Mouse (Mus musculus) adrenal gland, postnatal 36 days (tissue): ENCODE results near the gene Ctnna3. TPM values are rescaled to one million over a fixed set of nuclear protein-coding genes. Genes with fewer than 3 reads are reported as not detected.

Source experiments
- DNase-seq, 2 experiments: peaks; one replicate each; pipeline ENCODE4 v3.0.0; 2021; ENCODE audit warnings: mixed read lengths in 1 of 2
- total RNA-seq, 2 experiments: library from RNA; stranded (reverse); gene quantifications; 2 replicates each; pipeline ENCODE4 v1.2.3; 2021

The Ctnna3 gene
- total RNA-seq, 2 experiments from 2014 or later, result 0.63 to 1.1 TPM

DNA sequence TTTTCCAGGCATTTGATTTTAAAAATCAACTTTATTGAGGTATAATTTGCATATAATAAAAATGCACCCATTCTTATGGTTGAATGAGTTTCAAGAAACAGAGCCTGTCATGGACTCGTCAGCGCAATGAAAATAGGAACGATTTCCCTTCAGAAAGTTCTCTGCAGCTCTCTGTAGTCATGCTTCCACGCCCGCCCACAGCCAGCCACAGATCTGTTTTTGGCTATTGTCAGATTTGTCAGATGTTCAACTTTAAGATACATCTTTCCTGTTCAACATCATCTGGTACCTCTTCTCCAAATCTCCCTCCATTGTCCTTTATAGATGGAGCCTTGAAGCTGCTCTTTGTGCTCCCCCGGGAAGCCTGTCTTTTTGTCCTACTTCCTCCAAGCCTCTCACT lies 280.3 kb downstream of the Ctnna3 start:
- DNase-seq, result no peak

DNA sequence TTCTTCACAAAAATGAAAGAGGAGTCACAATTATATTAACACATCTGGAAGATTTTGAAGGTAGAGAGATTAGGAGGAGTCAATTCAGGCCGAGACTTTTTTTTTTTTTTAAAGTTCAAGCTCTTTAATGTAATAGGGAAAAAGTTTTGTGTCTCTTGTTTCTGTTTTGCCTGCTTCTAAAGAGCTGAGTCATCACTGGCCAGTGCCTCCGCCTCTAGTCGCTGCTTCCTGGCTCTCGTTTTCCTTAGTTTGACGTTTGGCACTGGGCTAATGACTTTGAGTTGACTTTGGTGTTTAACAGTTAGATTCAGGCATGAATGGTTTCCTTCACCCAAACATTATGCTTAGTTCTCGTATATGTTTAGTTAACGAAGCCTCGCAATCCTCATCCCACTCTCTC lies 282.6 kb downstream of the Ctnna3 start:
- DNase-seq, result no peak

DNA sequence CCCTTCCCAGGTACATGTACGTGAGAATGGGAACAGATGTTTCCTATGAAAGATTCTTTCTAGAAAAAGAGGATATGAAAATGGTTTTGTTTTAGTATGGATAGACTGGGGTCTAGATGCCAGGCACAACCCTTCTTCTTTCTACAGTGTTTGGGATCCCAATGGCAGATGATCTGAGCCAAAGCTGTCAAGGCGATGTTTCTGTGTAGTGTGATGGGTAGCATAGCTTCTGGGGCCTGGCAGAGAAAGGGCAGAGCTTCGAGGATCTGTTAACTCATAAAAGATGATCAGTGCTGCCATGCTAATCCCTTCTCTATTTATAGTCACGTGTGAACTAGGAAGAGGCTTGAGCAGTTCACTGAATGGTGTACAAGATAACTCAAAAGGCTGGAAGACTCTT lies 284.3 kb downstream of the Ctnna3 start:
- no peak for DNase-seq

DNA sequence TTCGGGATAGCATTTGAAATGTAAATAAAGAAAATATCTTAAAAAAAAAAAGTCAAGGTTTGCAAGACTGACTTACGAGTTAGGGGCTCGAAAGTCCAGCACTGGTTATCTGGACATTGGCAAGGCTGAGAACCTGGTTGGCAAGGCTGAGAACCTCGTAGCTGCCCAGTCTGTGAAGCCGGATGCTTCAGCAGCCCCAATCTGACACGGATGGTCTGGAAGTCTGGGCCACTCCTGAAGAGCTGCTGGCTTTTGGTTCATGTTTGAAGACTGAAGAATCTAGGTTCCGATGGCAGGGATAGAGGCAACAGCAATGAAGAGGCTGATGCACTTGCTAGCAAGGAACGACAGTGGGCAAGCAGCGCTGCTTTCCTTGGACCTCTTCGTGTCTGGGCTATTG lies 339.0 kb downstream of the Ctnna3 start:
- DNase-seq, result no peak

DNA sequence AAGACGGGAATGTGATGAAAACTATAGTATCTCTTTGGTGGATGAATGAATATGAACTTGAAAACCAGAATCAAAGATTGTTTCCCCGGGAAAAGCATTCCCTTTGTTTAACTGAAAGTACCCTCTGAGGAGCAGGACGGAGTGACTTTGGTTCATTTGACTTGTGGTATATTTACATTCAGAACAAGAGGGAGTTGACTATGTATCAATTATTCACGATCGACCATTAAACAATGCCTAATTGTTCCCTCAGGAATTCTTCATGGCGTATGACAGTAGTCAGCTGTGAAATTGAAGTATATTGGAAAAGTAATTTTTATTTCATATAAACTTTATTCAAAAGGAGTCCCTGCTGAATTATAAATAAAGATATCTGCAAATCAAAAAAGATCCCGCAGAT lies 341.8 kb downstream of the Ctnna3 start:
- DNase-seq, result no peak

DNA sequence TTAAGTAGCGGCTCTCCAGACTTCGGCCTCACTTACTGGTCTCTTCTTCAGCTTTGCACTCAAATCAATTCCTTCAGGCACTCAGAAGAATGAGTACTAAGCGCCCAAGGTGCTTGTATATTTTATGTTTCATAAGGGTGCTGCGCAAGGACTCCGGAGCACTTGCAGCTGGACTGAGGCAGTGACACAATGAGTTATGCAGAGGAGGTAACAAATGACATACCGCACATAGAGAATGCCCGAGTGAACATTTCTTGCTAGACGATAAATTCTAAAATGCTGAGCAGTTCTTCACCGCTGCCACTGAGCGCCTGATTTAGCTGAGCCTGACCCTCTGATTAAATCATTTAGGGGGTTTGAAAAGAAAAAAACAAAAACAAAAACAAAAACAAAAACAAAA lies 342.2 kb downstream of the Ctnna3 start:
- no peak for DNase-seq

DNA sequence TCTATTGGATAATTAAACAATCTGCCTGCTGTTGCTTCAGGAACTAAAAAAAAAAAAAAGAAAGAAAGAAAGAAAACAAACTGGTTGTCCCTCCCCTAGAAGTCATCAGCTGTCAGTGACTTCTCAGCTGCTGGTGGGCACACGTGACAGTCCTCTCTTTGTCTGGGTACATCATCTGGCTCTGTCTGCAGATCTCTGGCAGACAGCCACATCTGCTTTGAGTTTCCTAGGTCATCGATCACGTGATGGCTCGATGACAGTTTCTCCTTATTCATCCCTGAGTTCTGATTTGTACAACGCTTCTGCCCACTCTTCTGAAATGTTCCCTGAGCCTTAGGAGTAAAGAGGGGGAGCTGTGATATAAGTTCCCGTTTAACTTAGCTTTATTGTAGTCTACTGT lies 352.1 kb downstream of the Ctnna3 start:
- peak; percentile 22 to 34 for DNase-seq

DNA sequence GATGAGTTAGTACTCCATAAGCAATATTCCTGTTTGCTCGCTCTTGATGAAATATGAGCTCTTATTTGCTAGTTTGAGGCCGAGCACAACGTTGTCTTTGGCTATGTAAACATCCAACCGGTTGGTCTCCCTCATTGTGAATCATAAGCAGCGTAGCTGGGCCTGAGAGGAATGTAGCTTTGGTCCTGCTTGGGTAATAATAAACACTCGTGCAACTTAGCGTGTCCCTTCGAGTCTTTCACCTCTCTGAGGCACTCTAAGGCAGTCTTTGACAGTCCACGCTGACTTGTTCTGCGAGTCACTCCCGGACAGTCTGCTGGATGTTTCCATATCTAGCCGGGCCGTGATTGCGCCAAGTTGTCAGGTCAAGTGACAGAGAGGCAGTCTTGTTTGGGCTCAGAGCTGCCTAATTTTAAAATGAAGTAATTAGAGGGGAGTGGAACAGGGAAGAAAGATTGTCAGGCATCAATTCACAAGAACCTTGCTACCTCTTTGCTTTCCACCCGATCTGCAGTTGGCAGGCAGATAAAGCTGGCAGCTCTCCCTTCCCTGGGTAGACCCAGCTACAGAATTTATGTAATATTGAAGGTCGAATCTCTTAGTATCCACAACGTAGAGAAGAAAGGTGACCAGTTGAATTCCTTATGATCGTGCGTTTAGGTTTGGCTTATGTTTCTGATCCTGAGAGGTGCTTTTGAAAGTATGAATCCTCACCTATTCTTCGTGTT lies 355.1 kb downstream of the Ctnna3 start:
- DNase-seq, result peak in 1 of 2 experiments; percentile 2

DNA sequence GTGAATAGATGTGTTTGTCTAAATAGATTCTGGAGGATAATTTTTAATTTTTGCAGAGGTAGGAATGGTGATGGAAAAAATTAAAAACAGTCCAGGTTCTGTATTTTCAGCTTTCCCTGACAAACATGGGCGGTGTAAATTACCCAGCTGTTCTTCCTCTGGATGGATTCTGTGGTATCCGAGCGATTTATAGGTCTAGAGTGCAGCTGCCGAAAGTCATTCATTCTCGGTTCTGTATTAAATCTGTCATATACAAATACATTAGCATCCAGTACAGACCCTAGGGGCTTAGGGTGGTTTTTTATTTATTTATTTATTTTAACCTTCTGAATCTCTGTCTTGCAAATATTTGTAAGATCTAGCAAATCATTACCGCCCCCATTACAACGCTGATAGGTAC lies 356.5 kb downstream of the Ctnna3 start:
- no peak for DNase-seq

DNA sequence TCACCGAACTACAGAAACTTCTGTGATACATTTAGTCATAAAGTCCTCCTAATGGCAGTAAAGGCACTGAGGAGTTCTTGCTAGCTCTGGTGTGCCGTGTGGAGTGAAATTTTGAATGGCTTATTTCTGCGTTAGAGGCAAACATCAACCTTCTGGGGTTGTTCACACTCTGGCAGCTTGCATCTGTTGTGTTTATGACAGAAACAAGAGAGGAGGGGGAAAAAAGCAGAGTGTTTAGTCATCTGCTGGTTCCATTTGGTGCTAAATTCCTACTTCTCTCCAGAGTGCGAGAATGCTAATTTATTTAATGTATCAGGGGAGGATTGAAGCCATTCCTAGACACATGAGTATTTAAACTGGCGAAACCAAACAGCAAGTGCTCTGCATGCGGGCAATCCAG lies 374.0 kb downstream of the Ctnna3 start:
- no peak for DNase-seq

DNA sequence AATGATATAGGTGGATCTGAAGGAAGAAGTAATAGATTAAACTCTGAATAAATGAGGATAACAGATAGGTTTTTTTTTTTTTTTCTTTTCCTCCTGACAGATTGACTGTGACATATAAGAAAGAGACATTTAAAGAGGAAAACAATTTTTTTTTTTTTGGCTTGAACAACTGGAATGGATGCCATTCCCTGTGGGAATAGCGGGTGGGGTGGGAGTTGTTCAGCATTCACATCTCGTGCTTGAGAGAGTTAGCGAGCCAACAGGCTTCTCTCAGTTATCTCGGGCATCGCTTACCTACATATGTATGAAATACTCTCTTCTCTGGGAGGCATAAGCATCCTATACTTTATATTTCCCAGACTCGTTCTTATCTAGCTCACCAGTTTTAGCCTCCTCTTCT lies 375.7 kb downstream of the Ctnna3 start:
- DNase-seq, result no peak

DNA sequence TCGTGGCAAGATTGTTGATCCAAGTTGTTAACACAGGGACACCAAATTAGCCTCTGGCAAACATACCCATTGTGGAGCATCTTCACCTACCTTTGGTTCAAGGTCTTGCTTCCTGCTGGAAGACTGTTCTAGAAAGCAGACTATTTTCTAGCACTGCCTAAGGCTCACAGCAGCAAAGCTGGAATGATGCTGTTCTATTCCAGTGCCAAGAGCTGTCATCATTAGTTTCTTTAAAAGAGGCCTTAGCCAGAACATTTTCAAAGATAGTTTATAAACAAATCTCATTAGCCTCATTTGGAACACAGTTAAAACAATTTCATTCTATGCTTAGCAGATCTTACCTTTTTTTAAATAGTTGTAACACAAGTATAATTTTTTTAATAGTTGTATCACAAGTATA lies 376.4 kb downstream of the Ctnna3 start:
- no peak for DNase-seq

DNA sequence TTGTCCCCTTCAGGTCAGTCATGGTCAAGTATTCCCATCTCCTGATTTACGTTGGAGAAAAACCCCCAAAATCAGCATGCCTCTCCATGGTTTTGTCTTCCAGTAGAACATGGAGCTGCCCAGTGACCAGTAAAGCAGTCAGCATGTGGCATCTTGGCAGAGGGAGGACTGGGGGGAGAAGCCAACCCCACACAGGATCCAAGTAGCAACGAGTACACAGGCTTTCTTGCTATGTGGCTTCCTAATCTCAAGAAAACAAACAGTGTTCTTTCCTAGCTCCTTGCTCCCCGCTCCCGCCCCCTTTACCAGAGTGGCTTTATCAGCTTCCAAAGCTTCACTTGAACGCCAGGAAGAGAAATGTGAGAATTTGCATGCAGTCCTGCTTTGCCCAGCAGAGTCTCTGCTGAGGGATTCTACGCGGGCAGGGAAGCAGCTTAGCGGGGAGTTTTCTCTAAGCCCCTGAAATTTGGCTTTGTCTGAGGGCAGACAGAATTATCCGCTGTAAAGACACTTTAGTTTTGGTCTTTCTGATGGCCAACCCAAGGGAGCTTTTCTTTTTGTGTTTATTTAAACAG lies 380.2 kb downstream of the Ctnna3 start:
- no peak for DNase-seq

DNA sequence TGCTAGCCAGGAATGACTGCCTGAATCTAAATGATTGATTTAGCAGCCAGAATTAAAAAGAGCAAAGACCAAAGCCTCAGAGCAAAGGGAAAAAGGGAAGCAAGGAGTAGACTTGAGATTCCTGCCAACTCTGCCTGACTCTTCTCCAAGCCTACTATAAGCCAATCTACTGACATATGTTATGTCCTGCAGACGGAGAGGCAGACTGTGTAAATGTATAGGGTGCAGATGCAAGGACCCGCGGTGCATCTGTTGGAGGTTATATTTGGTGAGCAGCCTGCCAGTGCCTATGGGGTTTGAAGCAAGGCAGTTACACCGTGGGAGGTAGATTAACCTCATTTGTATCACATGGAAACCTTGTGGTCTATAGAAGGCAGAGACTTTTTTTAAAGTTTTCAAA lies 409.1 kb downstream of the Ctnna3 start:
- DNase-seq, result no peak

DNA sequence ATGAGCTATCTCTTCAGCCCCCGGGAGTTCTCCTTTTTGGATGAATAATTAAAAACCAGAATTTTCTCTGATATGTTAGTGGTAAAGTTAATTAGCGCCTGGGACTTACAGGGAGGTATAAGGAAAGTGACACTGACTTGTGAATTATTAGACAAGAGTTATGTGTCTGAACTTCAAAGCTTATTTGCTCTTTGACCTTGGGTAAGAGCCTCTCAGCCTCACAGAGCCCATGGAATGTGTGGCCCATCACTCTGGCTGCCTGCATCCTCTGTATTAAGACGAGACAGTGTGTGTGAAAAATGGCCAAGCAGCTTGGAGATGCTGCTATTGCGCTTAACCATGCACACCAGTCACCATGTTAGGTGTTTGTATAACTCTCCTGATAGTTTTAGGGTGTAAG lies 422.0 kb downstream of the Ctnna3 start:
- no peak for DNase-seq

DNA sequence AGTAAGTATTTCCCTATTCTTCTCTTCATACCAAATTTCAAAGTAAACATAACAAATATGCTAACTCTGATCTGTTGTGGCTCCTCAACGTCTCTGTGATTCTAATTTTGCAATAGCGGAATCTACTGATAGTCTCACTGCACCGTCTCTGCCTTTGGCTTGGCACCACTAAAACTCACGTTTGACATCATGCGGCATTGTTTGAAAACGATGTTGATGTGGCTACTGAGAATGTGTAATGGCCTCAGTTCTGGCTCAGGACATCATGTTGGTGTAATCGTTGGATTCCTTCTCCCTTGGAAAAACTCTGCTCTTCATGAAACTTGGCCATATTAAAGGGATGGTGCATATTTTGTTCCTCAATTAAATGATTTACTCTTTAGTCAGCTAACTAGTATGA lies 439.2 kb downstream of the Ctnna3 start:
- no peak for DNase-seq

DNA sequence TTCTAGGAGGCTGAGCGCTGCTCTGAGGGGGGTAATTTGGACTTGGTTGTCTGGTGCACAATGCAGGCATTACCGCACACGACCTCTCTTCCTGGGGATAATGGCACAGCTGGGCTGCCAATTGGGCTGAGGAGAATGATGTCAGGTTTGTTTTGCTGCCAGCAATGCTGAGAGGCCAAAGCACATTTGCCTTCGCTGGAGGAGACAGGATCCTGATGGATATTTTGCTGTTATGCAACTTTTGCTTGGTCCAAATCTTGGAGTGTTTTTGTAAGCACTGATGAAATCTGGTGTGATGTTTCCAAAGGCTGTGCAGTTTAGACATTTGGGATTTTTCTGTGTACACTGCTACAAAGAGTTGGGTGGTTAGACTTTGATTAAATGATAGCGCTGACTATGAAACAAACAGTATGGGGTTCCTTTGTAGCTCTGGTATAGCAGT lies 450.6 kb downstream of the Ctnna3 start:
- no peak for DNase-seq

DNA sequence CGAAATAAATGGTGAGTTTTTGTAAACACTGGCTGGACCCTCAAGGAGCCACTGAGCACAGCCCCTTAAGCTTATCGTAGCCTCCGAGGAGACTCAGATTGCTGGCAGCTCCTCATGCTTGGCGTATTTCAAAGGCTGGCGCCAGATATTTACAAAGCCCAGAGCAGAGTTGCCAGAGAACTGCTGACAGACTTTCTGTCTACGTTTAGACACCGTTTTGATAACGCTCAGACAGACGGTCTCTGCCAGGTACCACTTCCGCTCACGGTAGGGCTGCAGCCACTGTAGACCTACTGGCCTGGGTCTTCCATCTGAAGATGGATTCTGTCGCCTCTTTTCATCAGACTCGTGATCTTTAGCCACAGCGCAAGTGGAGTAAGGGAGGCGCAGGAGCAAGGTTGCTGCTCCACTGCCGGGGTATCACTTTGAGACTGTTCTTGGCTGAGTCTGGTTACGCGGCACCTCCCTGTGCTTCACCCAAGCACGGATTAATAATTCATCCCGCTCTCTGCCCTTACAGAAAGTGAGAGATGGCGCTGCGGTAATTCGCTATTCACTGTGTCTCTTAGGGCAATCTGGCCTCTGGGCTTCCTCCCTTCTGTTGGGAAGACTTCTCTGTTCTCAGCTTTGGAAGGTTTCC lies 456.7 kb downstream of the Ctnna3 start:
- no peak for DNase-seq

DNA sequence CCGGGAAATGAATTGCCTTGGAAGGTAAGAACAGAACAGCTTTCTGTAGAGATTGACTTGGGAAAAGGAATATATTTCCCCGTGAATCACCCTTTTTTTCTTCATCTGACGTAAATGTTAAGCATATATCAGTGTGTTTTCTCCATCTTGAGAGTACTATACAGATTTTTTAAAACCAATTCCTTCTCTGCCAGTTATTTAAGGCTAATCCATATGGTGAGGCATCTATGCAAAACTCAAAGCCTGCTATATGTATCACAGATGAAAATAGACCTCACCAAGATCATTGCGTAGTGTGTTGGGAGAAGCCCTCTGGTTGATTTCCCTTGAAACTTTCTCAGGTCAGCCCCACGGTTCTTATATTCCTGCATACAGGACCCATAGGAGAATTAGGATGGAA lies 464.7 kb downstream of the Ctnna3 start:
- no peak for DNase-seq

DNA sequence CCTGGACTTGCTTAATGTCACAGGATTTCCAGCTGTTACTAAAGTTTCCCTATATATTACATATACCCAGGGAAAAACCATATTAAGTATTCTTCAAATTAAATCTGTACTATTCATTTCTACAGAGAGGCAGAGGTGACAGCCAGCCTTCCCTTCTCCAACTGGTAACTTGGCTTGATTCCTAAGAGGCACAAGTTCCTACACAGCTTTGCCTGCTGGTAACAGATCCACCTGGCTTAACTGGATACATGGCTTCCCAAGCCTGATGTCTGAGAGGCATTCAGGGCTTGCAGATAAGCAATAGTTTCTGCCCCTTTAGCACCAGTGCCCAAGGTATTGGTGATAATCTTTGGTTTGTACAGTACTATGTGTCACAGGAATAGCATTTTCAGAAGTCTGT lies 470.0 kb downstream of the Ctnna3 start:
- no peak for DNase-seq

DNA sequence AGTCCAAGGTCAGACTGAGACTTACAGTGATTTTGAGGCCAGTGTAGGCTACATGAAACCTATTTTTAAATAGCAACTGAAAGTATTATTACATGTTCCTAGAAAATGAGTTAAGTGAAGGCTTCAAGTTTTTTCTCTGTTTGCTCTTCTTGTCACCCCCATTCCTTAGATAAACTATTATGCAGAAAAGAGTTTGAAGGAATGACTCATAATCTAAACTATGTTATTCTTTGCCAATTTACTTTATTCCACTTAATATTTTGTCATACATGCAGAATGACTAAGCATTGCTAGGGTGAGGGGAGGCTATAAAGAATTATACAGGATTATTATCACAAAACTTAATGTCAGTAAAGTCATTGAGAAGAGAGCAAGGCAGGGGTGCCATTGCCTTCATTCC lies 479.0 kb downstream of the Ctnna3 start:
- no peak for DNase-seq

DNA sequence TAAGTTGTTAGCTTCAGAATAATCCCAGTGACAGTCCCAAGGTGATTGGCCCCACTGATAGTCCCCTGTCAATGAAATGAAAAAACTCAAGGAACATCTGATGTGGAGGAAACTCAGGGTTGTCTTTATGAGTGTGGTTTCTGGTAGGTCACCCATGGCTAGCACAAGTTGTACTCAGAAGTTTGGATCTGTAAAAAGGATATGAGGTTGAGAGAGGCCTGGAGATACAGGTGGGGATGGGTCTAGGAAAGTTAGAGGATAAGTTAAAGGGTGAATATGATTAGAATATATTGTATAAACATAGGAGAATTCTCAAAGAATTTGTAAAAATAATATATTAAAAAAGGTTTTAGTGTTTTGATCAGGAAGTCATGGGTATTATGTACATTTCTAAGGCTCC lies 497.4 kb downstream of the Ctnna3 start, which contains the start of gene Gm10118:
TSS of gene Gm10118 (minus strand) at position 101 of the 400 bp plus-strand sequence.
- DNase-seq, result no peak

DNA sequence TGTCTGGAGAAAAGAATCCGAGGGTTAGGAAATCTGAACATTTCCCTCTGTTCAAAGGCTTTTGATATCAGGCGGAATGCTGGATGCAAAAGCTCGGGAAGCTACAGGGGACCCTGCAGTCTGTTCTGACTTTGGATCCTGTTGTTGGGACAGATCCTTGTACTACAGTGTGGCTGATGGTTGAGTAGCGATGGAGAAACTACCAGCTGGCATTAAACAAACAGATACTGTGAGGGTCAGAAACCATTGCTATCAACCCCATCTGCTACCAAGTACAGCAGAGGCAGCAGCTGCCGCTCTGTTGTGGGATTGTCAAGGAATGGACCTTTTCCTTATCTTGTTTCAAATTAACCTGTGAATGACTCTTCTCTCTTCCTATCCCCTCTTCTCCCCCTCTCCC lies 504.0 kb downstream of the Ctnna3 start:
- no peak for DNase-seq

DNA sequence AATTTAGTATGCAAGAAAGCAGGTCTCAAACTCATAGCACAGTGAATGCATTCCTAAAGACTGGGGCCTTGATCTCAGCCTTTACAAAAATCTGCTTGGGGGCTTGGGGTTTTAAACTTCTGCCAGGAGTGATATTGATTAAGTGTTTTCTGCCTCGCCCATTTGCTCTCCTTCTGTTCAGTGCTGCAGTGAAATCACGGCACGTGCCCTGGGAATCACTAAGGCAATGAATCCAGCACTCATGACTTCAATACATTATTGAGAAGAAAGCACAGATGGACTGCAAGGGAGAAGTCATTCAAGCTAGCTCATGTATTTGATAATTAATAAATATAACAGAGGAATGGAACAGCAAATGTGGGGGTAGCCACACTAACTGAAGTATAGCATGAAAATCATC lies 515.6 kb downstream of the Ctnna3 start:
- no peak for DNase-seq
